Mouse (Mus musculus) embryonic facial prominence, embryonic 14.5 days (tissue): ENCODE data around the gene Vezt. TPM values are rescaled to one million over a fixed set of nuclear protein-coding genes. Genes with fewer than 3 reads are reported as not detected.

Source experiments
- ATAC-seq: fragments of 200-750 bp; cut with Nextera tagmentation; 2 replicates; pipeline ENCODE4 v1.8.0; 2017; ENCODE audit warnings: low read depth, moderate number of reproducible peaks, moderate TSS enrichment
- DNase-seq: peaks from one replicate; pipeline ENCODE4 v3.0.0-alpha.2; 2015; ENCODE audit warnings: low spot score
- H3K27ac ChIP-seq: fragments of 300-500 bp; sonication (generic); replicated peaks from 2 replicates; pipeline ENCODE4 v1.5.1; 2014; ENCODE audit warnings: low read depth, mild to moderate bottlenecking, low read length, moderate library complexity
- H3K27me3 ChIP-seq: fragments of 300-500 bp; sonication (generic); replicated peaks from 2 replicates; pipeline ENCODE4 v1.6.1; 2014; ENCODE audit warnings: low read length; ENCODE audit not compliant: control insufficient read depth, insufficient read depth
- H3K36me3 ChIP-seq: fragments of 300-500 bp; sonication (generic); 2 replicates; pipeline ENCODE4 v1.6.1; 2014; ENCODE audit warnings: low read length, mixed read lengths; ENCODE audit not compliant: control insufficient read depth, insufficient read depth
- H3K4me1 ChIP-seq: fragments of 300-500 bp; sonication (generic); 2 replicates; pipeline ENCODE4 v1.6.1; 2014; ENCODE audit warnings: antibody characterized with exemption, low read length; ENCODE audit not compliant: control insufficient read depth, insufficient read depth
- H3K4me2 ChIP-seq: fragments of 300-500 bp; sonication (generic); 2 replicates; pipeline ENCODE4 v1.6.1; 2014; ENCODE audit warnings: low read depth, mild to moderate bottlenecking, low read length, moderate library complexity, mixed read lengths
- H3K4me3 ChIP-seq: fragments of 300-500 bp; sonication (generic); 2 replicates; pipeline ENCODE4 v1.5.1; 2014; ENCODE audit warnings: low read depth, mild to moderate bottlenecking, low read length
- H3K9ac ChIP-seq: fragments of 300-500 bp; sonication (generic); 2 replicates; pipeline ENCODE4 v1.6.1; 2014; ENCODE audit warnings: low read depth, mild to moderate bottlenecking, low read length, moderate library complexity, mixed read lengths
- H3K9me3 ChIP-seq: fragments of 300-500 bp; sonication (generic); 2 replicates; pipeline ENCODE4 v1.6.1; 2016; ENCODE audit warnings: low read length; ENCODE audit not compliant: control insufficient read depth
- WGBS: fragments of 180-500 bp; shearing (Covaris S2); extraction: QIAGEN DNeasy Blood & Tissue Kit; methylation state at CpG from one replicate; pipeline ENCODE4 v1.1.7; 2014; 5-methylcytosine and 5-hydroxymethylcytosine counted together
- polyA plus RNA-seq: library from polyadenylated mRNA; unstranded; fragments of >200 nt; fragmentation: Nextera tagmentation; extraction: Ambion mirVana; gene quantifications from 2 replicates; pipeline ENCODE4 v1.2.1, GENCODE M21; 2014

Gene Vezt
- polyA plus RNA-seq, 1 experiment from 2014 or later = 29.0 TPM

- Histone ChIP-seq H3K27me3 (no peaks in the 10 kb centered on the region), H3K9ac (no peak overlapping the region), H3K4me3 (no peak overlapping the region), H3K9me3 (no peaks in the 10 kb centered on the region), H3K4me2 (no peak overlapping the region), H3K4me1 (peaks cover 12% of the 10 kb centered on the region), H3K27ac (no peak overlapping the region), H3K36me3 (peaks cover 11% of the 10 kb centered on the region)
- WGBS = 86% methylated on average over 6 of the region's 6 CpGs
- no peak for DNase-seq
- no peak for ATAC-seq
Observed at GRCm38 (mm10) chr10:94031164-94031563, 4.5 kb downstream of the Vezt start.

- no peak overlapping the region for H3K4me3 ChIP-seq
- no peaks in the 10 kb centered on the region for H3K27me3 ChIP-seq
- H3K36me3 ChIP-seq = peaks cover 16% of the 10 kb centered on the region
- no peak overlapping the region for H3K4me2 ChIP-seq
- no peak overlapping the region for H3K27ac ChIP-seq
- H3K4me1 ChIP-seq = no peaks in the 10 kb centered on the region; the same call in 1 of the 2 replicates
- no peak for DNase-seq
- no peak overlapping the region for H3K9ac ChIP-seq
- 85% methylated on average over 6 of the region's 6 CpGs for WGBS
- no peaks in the 10 kb centered on the region for H3K9me3 ChIP-seq
- no peak for ATAC-seq
Observed at GRCm38 (mm10) chr10:94028493-94028892, 7.1 kb downstream of the Vezt start.

DNA sequence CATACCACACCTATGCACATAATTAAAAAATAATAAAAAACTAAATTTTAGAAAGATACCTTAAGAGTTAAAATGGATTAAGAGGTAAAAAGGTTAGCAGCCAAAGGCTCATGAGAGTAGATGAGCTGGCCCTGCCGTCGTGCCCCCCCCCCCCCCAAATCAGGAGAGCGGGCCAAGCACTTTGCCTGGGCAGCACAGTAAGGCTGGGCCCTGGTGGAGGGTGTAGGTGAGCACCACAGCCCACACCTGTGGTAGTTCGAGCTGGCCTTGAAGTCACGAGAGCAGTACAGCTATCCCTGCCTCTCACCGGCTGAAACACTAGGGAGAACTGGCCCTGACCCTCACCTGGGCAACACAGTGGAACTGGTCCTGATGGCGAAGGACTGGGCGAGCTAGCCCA is 10.5 kb downstream of the Vezt start:
- ATAC-seq (no peak), DNase-seq (no peak)
- Histone ChIP-seq H3K4me3 (no peak overlapping the region), H3K36me3 (peaks cover 16% of the 10 kb centered on the region), H3K9me3 (no peaks in the 10 kb centered on the region), H3K4me2 (no peak overlapping the region), H3K9ac (no peak overlapping the region), H3K27ac (no peak overlapping the region), H3K4me1 (0 out of 2 replicates have a peak, but pooled peaks cover under 1% of the 10 kb centered on the region), H3K27me3 (no peaks in the 10 kb centered on the region)
- WGBS = 92% methylated on average over 8 of the region's 8 CpGs

DNA sequence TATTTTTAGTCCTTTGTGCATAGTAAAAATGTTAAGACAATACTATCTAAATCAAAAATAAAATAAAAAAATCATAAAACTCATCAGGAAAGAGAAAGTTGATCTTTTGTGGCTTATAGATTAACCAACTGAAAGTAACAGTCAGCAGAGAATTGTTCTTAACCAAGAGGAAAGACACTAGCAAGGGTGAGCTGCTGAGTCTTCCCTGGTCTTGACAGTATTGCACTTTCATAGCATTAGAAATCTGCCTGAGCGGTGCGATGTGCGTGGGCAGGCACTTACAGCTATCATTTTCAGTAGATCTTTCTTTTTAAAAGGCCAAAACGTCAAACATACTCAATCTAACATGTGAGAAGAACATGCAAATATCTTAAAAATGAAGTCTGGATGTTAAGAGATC is 14.6 kb downstream of the Vezt start:
- WGBS = 84% methylated on average over 4 of the region's 4 CpGs
- Histone ChIP-seq H3K9me3 (no peaks in the 10 kb centered on the region), H3K27me3 (no peaks in the 10 kb centered on the region), H3K27ac (no peak overlapping the region), H3K9ac (no peak overlapping the region), H3K36me3 (peaks cover 4% of the 10 kb centered on the region; the same call in 1 of the 2 replicates), H3K4me1 (peaks cover 7% of the 10 kb centered on the region), H3K4me3 (no peak overlapping the region), H3K4me2 (no peak overlapping the region)
- ATAC-seq = no peak
- DNase-seq = no peak

- peak; percentile 26 for DNase-seq
- no peak overlapping the region for H3K9ac ChIP-seq
- no peaks in the 10 kb centered on the region for H3K27me3 ChIP-seq
- ATAC-seq = no peak
- H3K27ac ChIP-seq = no peak overlapping the region
- no peaks in the 10 kb centered on the region for H3K9me3 ChIP-seq
- no peak overlapping the region for H3K4me2 ChIP-seq
- 73% methylated on average over 5 of the region's 5 CpGs for WGBS
- no peaks in the 10 kb centered on the region for H3K36me3 ChIP-seq
- peaks cover 7% of the 10 kb centered on the region for H3K4me1 ChIP-seq
- H3K4me3 ChIP-seq = no peak overlapping the region
Observed at GRCm38 (mm10) chr10:94020587-94020986, 15.0 kb downstream of the Vezt start.

DNA sequence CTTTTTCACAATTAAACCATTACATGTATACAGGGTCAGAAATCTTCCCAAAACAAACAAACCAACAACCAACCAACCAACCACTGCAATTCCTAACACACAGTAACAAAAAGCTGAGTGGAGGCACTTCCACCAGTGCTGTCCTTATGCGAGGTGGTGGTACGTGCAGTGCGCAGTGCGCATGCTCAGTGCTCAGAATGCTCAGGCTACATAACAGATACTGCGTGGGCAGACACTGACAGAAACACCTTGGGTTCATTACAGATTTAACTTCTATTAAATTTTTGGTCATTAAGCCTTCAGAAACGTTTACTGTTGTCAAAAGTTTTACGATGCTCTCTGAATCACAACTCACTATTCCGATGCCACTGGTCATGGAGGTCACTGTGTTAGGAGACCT is 18.2 kb downstream of the Vezt start:
- H3K36me3 ChIP-seq = no peaks in the 10 kb centered on the region
- WGBS = 92% methylated on average over 8 of the region's 8 CpGs
- no peak for DNase-seq
- H3K4me3 ChIP-seq = no peak overlapping the region
- no peaks in the 10 kb centered on the region for H3K9me3 ChIP-seq
- no peak overlapping the region for H3K9ac ChIP-seq
- ATAC-seq = no peak
- no peaks in the 10 kb centered on the region for H3K27me3 ChIP-seq
- no peak overlapping the region for H3K4me2 ChIP-seq
- H3K27ac ChIP-seq = no peak overlapping the region
- H3K4me1 ChIP-seq = peaks cover 10% of the 10 kb centered on the region

DNA sequence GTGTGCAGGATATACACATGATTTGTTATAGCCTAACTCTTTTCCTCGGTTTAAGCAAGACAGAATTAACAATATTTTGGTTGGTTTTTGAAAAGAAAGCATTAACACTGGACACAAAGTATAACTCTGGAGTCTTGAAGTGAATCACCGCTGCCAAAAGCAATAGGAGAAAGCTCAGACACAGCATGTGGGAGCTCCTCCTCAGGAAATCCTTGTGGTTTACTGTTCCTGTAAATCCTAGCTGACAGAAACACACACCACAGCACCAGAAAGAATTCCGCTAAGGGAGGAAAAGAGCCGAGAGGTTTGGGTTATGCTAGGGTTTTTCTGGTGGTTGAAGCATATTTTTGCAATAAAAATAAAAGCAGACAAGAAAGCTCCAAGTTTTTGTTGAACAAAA is 21.4 kb downstream of the Vezt start:
- Histone ChIP-seq H3K4me3 (no peak overlapping the region), H3K27ac (peak overlapping the region; percentile 48), H3K9me3 (no peaks in the 10 kb centered on the region), H3K4me2 (no peak overlapping the region), H3K36me3 (no peaks in the 10 kb centered on the region), H3K27me3 (no peaks in the 10 kb centered on the region), H3K4me1 (peaks cover 4% of the 10 kb centered on the region), H3K9ac (no peak overlapping the region)
- WGBS = 45% methylated on average over 4 of the region's 4 CpGs
- ATAC-seq = peak; percentile 41; the same call in 1 of the 2 replicates
- DNase-seq = peak; percentile 80

- no peak for ATAC-seq
- no peak overlapping the region for H3K4me2 ChIP-seq
- H3K4me3 ChIP-seq = no peak overlapping the region
- peak; percentile 67 for DNase-seq
- no peak overlapping the region for H3K9ac ChIP-seq
- peaks cover 4% of the 10 kb centered on the region for H3K4me1 ChIP-seq
- no peaks in the 10 kb centered on the region for H3K9me3 ChIP-seq
- no peak overlapping the region; the same call in 1 of the 2 replicates for H3K27ac ChIP-seq
- no peaks in the 10 kb centered on the region for H3K27me3 ChIP-seq
- H3K36me3 ChIP-seq = 0 out of 2 replicates have a peak, but pooled peaks cover 2% of the 10 kb centered on the region
- 49% methylated on average over 3 of the region's 3 CpGs for WGBS
Observed at GRCm38 (mm10) chr10:94013196-94013595, 22.4 kb downstream of the Vezt start.

GRCm38 (mm10) chr10:94011024-94011423 is 24.6 kb downstream of the Vezt start:
- H3K27me3 ChIP-seq = no peaks in the 10 kb centered on the region
- peaks cover 4% of the 10 kb centered on the region for H3K4me1 ChIP-seq
- H3K4me2 ChIP-seq = no peak overlapping the region
- no peak overlapping the region for H3K9ac ChIP-seq
- DNase-seq = no peak
- H3K27ac ChIP-seq = no peak overlapping the region
- H3K9me3 ChIP-seq = no peaks in the 10 kb centered on the region
- H3K4me3 ChIP-seq = no peak overlapping the region
- peaks cover 13% of the 10 kb centered on the region for H3K36me3 ChIP-seq
- no peak for ATAC-seq
- WGBS = 58% methylated on average over 2 of the region's 2 CpGs
